Mouse (Mus musculus) kidney, embryonic 16.5 days (tissue): ENCODE measurements around the gene Slc27a3. TPM values are rescaled to one million over a fixed set of nuclear protein-coding genes. Genes with fewer than 3 reads are reported as not detected.

Experiments
- polyA plus RNA-seq: library from polyadenylated mRNA; unstranded; fragments of >200 nt; fragmentation: Nextera tagmentation; extraction: Ambion mirVana; gene quantifications from 2 replicates; pipeline ENCODE4 v1.2.1, GENCODE M21; 2015

Slc27a3 gene
- polyA plus RNA-seq, 1 experiment from 2014 or later: 18.3 TPM

Other genes with a start within 250 kb of the Slc27a3 start
- gene Rps27, start 176.3 kb downstream of the Slc27a3 start, polyA plus RNA-seq: 1,193 and 1,390 TPM in 2 replicates
- 37.2 and 42.6 TPM in 2 replicates for gene Rab13, start 176.2 kb downstream of the Slc27a3 start, polyA plus RNA-seq
- gene Jtb, start 158.3 kb downstream of the Slc27a3 start, polyA plus RNA-seq: 103 and 105 TPM in 2 replicates
- gene Creb3l4, start 146.4 kb downstream of the Slc27a3 start, polyA plus RNA-seq: 6.5 and 6.8 TPM in 2 replicates
- gene Slc39a1, start 141.8 kb downstream of the Slc27a3 start, polyA plus RNA-seq: 108 and 114 TPM in 2 replicates
- 24.8 and 33.7 TPM in 2 replicates for gene Crtc2, start 135.8 kb downstream of the Slc27a3 start, polyA plus RNA-seq
- gene Dennd4b, start 124.8 kb downstream of the Slc27a3 start, polyA plus RNA-seq: 3.7 and 4.7 TPM in 2 replicates
- gene Gatad2b, start 96.8 kb downstream of the Slc27a3 start, polyA plus RNA-seq: 11.3 and 15.4 TPM in 2 replicates
- 32.7 and 33.3 TPM in 2 replicates for gene Ints3, start 43.7 kb upstream of the Slc27a3 start, polyA plus RNA-seq
- gene Npr1, start 75.9 kb upstream of the Slc27a3 start, polyA plus RNA-seq: 20.0 and 20.5 TPM in 2 replicates
- 219 and 223 TPM in 2 replicates for gene Ilf2, start 86.2 kb upstream of the Slc27a3 start, polyA plus RNA-seq
- 73.9 and 80.1 TPM in 2 replicates for gene Snapin, start 101.1 kb upstream of the Slc27a3 start, polyA plus RNA-seq
- 135 and 144 TPM in 2 replicates for gene Chtop, start 119.6 kb upstream of the Slc27a3 start, polyA plus RNA-seq
- 116 and 122 TPM in 2 replicates for gene S100a1, start 124.5 kb upstream of the Slc27a3 start, polyA plus RNA-seq
- gene S100a13, start 124.5 kb upstream of the Slc27a3 start, polyA plus RNA-seq: 43.4 and 45.8 TPM in 2 replicates
- 7.5 and 7.9 TPM in 2 replicates for gene S100a14, start 136.9 kb upstream of the Slc27a3 start, polyA plus RNA-seq
- 214 and 232 TPM in 2 replicates for gene S100a16, start 147.3 kb upstream of the Slc27a3 start, polyA plus RNA-seq
- gene S100a3, start 170.6 kb upstream of the Slc27a3 start, polyA plus RNA-seq: 0.12 and 0.44 TPM in 2 replicates
- gene S100a2, start 200.3 kb upstream of the Slc27a3 start, polyA plus RNA-seq: not detected in 2 replicates
- gene Gm42674, start 212.0 kb upstream of the Slc27a3 start, polyA plus RNA-seq: not detected in 2 replicates
- gene S100a4, start 213.8 kb upstream of the Slc27a3 start, polyA plus RNA-seq: 3.6 and 5.5 TPM in 2 replicates
- gene S100a5, start 218.6 kb upstream of the Slc27a3 start, polyA plus RNA-seq: 0.45 and 0.99 TPM in 2 replicates
- gene S100a6, start 222.9 kb upstream of the Slc27a3 start, polyA plus RNA-seq: 173 and 181 TPM in 2 replicates